Mouse (Mus musculus): ENCODE data around the gene Emc9.

DNA sequence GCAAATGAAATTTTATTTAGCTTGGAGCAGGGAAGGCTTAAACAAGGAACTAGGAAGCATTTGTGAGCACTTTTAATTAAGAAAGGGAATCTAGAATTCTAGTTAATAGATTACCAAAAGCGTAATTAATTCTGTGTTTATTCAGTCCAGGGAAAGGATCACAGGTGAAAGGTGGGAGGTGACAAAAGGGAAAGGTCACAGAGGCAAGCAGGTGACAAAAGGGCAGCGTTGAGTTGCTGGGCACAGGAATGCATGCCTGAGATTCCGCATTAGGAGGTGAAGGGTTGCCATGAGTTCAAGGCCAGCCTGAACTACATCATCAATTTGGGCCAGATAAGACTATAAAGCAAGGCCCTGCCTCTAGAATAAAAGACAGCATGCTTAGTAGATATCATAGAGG, 17.6 kb downstream of the Emc9 start:
- no peak for TF ChIP-seq MYOD1 (IDR thresholded peaks at IDR 0.05; ENCODE audit: control insufficient read depth in 1 of 3, insufficient read length in 2 of 3, low read depth in 2 of 3)
- no peak for TF ChIP-seq POLR2A (IDR thresholded peaks at IDR 0.05; ENCODE audit: insufficient read length, low read depth)
- TF ChIP-seq SRF (IDR thresholded peaks at IDR 0.05; ENCODE audit: control insufficient read depth, insufficient read length, low read depth), result no peak
- no peak for TF ChIP-seq USF1 (IDR thresholded peaks at IDR 0.05; ENCODE audit: low read depth)

All from myocyte (in vitro differentiated cells).